Mouse (Mus musculus): ENCODE measurements at regions not wholly inside any gene's neighbourhood (a gene's known extent, or its start where the extent isn't known, plus 50 kb on each side); places are given as distances from the start of the nearest gene placed in this dataset.

- peak; percentile 92 for DNase-seq
These were observed 51.0 kb upstream of the Zfp873 start for GRCm38 (mm10) chr10:81996742-81997536.

Data from retina, postnatal 1 day (tissue).